Mouse (Mus musculus): ENCODE measurements around the gene Tango6. TPM values are rescaled to one million over a fixed set of nuclear protein-coding genes. Genes with fewer than 3 reads are reported as not detected.

Tango6 gene
- 7.8 and 9.0 TPM in 2 replicates for polyA plus RNA-seq (2014; fragmentation: Nextera tagmentation; extraction: Ambion mirVana)

GRCm38 (mm10) chr8:106682971-106683668 lies at the start of gene Tango6:
TSS of gene Tango6 (plus strand) at chr8:106683068.
- Histone ChIP-seq H3K27ac (ENCODE audit: low read depth, low read length) (peak within 1 kb of the TSS; percentile 91), H3K4me1 (ENCODE audit: control insufficient read depth, insufficient read depth, low read length) (no peaks in the 10 kb centered on the region), H3K9me3 (ENCODE audit: control insufficient read depth, low read length) (no peaks in the 10 kb centered on the region), H3K4me2 (ENCODE audit: low read depth) (peak within 1 kb of the TSS; percentile 47), H3K27me3 (ENCODE audit: control insufficient read depth, insufficient read depth, low read length) (no peaks in the 10 kb centered on the region), H3K9ac (ENCODE audit: low read length) (peak within 1 kb of the TSS; percentile 88), H3K36me3 (ENCODE audit: control insufficient read depth, insufficient read depth, low read length) (no peaks in the 10 kb centered on the region), H3K4me3 (ENCODE audit: low read depth, low read length) (peak within 1 kb of the TSS; percentile 74)
- WGBS: under 1% methylated on average over 45 of the region's 50 CpGs
- peak; percentile 97 for ATAC-seq (ENCODE audit: insufficient read depth, low FRiP score, low TSS enrichment)
- peak; percentile 91 for DNase-seq (ENCODE audit: low spot score)

GRCm38 (mm10) chr8:106633361-106634158 lies 49.3 kb upstream of the Tango6 start:
- no peak overlapping the region for H3K4me3 ChIP-seq (ENCODE audit: low read depth, low read length)
- H3K27ac ChIP-seq (ENCODE audit: low read depth, low read length): no peak overlapping the region
- H3K4me1 ChIP-seq (ENCODE audit: control insufficient read depth, insufficient read depth, low read length): no peaks in the 10 kb centered on the region
- no peaks in the 10 kb centered on the region for H3K27me3 ChIP-seq (ENCODE audit: control insufficient read depth, insufficient read depth, low read length)
- H3K9ac ChIP-seq (ENCODE audit: low read length): no peak overlapping the region
- ATAC-seq (ENCODE audit: insufficient read depth, low FRiP score, low TSS enrichment) (no peak), DNase-seq (ENCODE audit: low spot score) (no peak)
- WGBS: 73% methylated on average over 17 of the region's 17 CpGs
- no peaks in the 10 kb centered on the region for H3K9me3 ChIP-seq (ENCODE audit: control insufficient read depth, low read length)
- no peak overlapping the region for H3K4me2 ChIP-seq (ENCODE audit: low read depth)
- H3K36me3 ChIP-seq (ENCODE audit: control insufficient read depth, insufficient read depth, low read length): no peaks in the 10 kb centered on the region

GRCm38 (mm10) chr8:106635284-106635683 lies 47.6 kb upstream of the Tango6 start:
- Histone ChIP-seq H3K4me1 (ENCODE audit: control insufficient read depth, insufficient read depth, low read length) (no peaks in the 10 kb centered on the region), H3K9ac (ENCODE audit: low read length) (no peak overlapping the region), H3K9me3 (ENCODE audit: control insufficient read depth, low read length) (no peaks in the 10 kb centered on the region), H3K4me3 (ENCODE audit: low read depth, low read length) (no peak overlapping the region), H3K27ac (ENCODE audit: low read depth, low read length) (no peak overlapping the region), H3K27me3 (ENCODE audit: control insufficient read depth, insufficient read depth, low read length) (no peaks in the 10 kb centered on the region), H3K36me3 (ENCODE audit: control insufficient read depth, insufficient read depth, low read length) (no peaks in the 10 kb centered on the region), H3K4me2 (ENCODE audit: low read depth) (no peak overlapping the region)
- DNase-seq (ENCODE audit: low spot score): no peak
- WGBS: 32% methylated on average over 5 of the region's 5 CpGs
- ATAC-seq (ENCODE audit: insufficient read depth, low FRiP score, low TSS enrichment): no peak

GRCm38 (mm10) chr8:106637446-106637845 lies 45.4 kb upstream of the Tango6 start:
- Histone ChIP-seq H3K36me3 (ENCODE audit: control insufficient read depth, insufficient read depth, low read length) (no peaks in the 10 kb centered on the region), H3K4me3 (ENCODE audit: low read depth, low read length) (no peak overlapping the region), H3K4me1 (ENCODE audit: control insufficient read depth, insufficient read depth, low read length) (no peaks in the 10 kb centered on the region), H3K9ac (ENCODE audit: low read length) (no peak overlapping the region), H3K4me2 (ENCODE audit: low read depth) (no peak overlapping the region), H3K27ac (ENCODE audit: low read depth, low read length) (no peak overlapping the region), H3K27me3 (ENCODE audit: control insufficient read depth, insufficient read depth, low read length) (no peaks in the 10 kb centered on the region), H3K9me3 (ENCODE audit: control insufficient read depth, low read length) (no peaks in the 10 kb centered on the region)
- ATAC-seq (ENCODE audit: insufficient read depth, low FRiP score, low TSS enrichment) (no peak), DNase-seq (ENCODE audit: low spot score) (peak; percentile 30)
- 74% methylated on average over 4 of the region's 4 CpGs for WGBS

GRCm38 (mm10) chr8:106638768-106639295 lies 44.0 kb upstream of the Tango6 start:
- Histone ChIP-seq H3K27me3 (ENCODE audit: control insufficient read depth, insufficient read depth, low read length) (no peaks in the 10 kb centered on the region), H3K4me3 (ENCODE audit: low read depth, low read length) (no peak overlapping the region), H3K9me3 (ENCODE audit: control insufficient read depth, low read length) (no peaks in the 10 kb centered on the region), H3K27ac (ENCODE audit: low read depth, low read length) (no peak overlapping the region), H3K9ac (ENCODE audit: low read length) (no peak overlapping the region), H3K4me1 (ENCODE audit: control insufficient read depth, insufficient read depth, low read length) (no peaks in the 10 kb centered on the region), H3K36me3 (ENCODE audit: control insufficient read depth, insufficient read depth, low read length) (no peaks in the 10 kb centered on the region), H3K4me2 (ENCODE audit: low read depth) (no peak overlapping the region)
- 92% methylated on average over 7 of the region's 7 CpGs for WGBS
- no peak for ATAC-seq (ENCODE audit: insufficient read depth, low FRiP score, low TSS enrichment)
- no peak for DNase-seq (ENCODE audit: low spot score)

GRCm38 (mm10) chr8:106640212-106640611 lies 42.7 kb upstream of the Tango6 start:
- Histone ChIP-seq H3K4me2 (ENCODE audit: low read depth) (no peak overlapping the region), H3K9me3 (ENCODE audit: control insufficient read depth, low read length) (no peaks in the 10 kb centered on the region), H3K4me3 (ENCODE audit: low read depth, low read length) (no peak overlapping the region), H3K27ac (ENCODE audit: low read depth, low read length) (no peak overlapping the region), H3K27me3 (ENCODE audit: control insufficient read depth, insufficient read depth, low read length) (no peaks in the 10 kb centered on the region), H3K4me1 (ENCODE audit: control insufficient read depth, insufficient read depth, low read length) (no peaks in the 10 kb centered on the region), H3K36me3 (ENCODE audit: control insufficient read depth, insufficient read depth, low read length) (no peaks in the 10 kb centered on the region), H3K9ac (ENCODE audit: low read length) (no peak overlapping the region)
- no peak for DNase-seq (ENCODE audit: low spot score)
- no peak for ATAC-seq (ENCODE audit: insufficient read depth, low FRiP score, low TSS enrichment)
- WGBS: 93% methylated on average over 7 of the region's 7 CpGs

GRCm38 (mm10) chr8:106640921-106641320 lies 41.9 kb upstream of the Tango6 start:
- no peaks in the 10 kb centered on the region for H3K27me3 ChIP-seq (ENCODE audit: control insufficient read depth, insufficient read depth, low read length)
- WGBS: 85% methylated on average over 5 of the region's 5 CpGs

GRCm38 (mm10) chr8:106642172-106642571 lies 40.7 kb upstream of the Tango6 start:
- H3K9me3 ChIP-seq (ENCODE audit: control insufficient read depth, low read length): no peaks in the 10 kb centered on the region
- H3K4me3 ChIP-seq (ENCODE audit: low read depth, low read length): no peak overlapping the region
- H3K36me3 ChIP-seq (ENCODE audit: control insufficient read depth, insufficient read depth, low read length): no peaks in the 10 kb centered on the region
- H3K9ac ChIP-seq (ENCODE audit: low read length): no peak overlapping the region
- no peak overlapping the region for H3K4me2 ChIP-seq (ENCODE audit: low read depth)
- H3K27ac ChIP-seq (ENCODE audit: low read depth, low read length): no peak overlapping the region
- ATAC-seq (ENCODE audit: insufficient read depth, low FRiP score, low TSS enrichment) (no peak), DNase-seq (ENCODE audit: low spot score) (no peak)
- 62% methylated on average over 2 of the region's 2 CpGs for WGBS
- H3K27me3 ChIP-seq (ENCODE audit: control insufficient read depth, insufficient read depth, low read length): no peaks in the 10 kb centered on the region
- no peaks in the 10 kb centered on the region for H3K4me1 ChIP-seq (ENCODE audit: control insufficient read depth, insufficient read depth, low read length)

More at GRCm38 (mm10) chr8:106640921-106641320, 41.9 kb upstream of the Tango6 start:
- Histone ChIP-seq H3K36me3 (ENCODE audit: control insufficient read depth, insufficient read depth, low read length) (no peaks in the 10 kb centered on the region), H3K4me3 (ENCODE audit: low read depth, low read length) (no peak overlapping the region), H3K4me2 (ENCODE audit: low read depth) (no peak overlapping the region), H3K27ac (ENCODE audit: low read depth, low read length) (no peak overlapping the region), H3K9me3 (ENCODE audit: control insufficient read depth, low read length) (no peaks in the 10 kb centered on the region), H3K9ac (ENCODE audit: low read length) (no peak overlapping the region), H3K4me1 (ENCODE audit: control insufficient read depth, insufficient read depth, low read length) (no peaks in the 10 kb centered on the region)
- ATAC-seq (ENCODE audit: insufficient read depth, low FRiP score, low TSS enrichment) (no peak), DNase-seq (ENCODE audit: low spot score) (no peak)
